Mouse (Mus musculus): Measurements from ENCODE around the gene Nexn. TPM values are rescaled to one million over a fixed set of nuclear protein-coding genes. Genes with fewer than 3 reads are reported as not detected.

The Nexn gene
- polyA plus RNA-seq, 1 experiment from 2014 or later: 5.4 TPM

Other genes starting within 250 kb of the Nexn start
- 2.6 and 3.3 TPM in 2 replicates for gene Gipc2, start 100.1 kb downstream of the Nexn start, polyA plus RNA-seq (2016; fragmentation: Nextera tagmentation; extraction: Ambion mirVana)
- 32.3 and 32.9 TPM in 2 replicates for gene Dnajb4, start 56.0 kb downstream of the Nexn start, polyA plus RNA-seq (2016; fragmentation: Nextera tagmentation; extraction: Ambion mirVana)
- 359 and 362 TPM in 2 replicates for gene Fubp1, start 55.9 kb downstream of the Nexn start, polyA plus RNA-seq (2016; fragmentation: Nextera tagmentation; extraction: Ambion mirVana)
- gene Miga1, start 74.1 kb upstream of the Nexn start, polyA plus RNA-seq (2016; fragmentation: Nextera tagmentation; extraction: Ambion mirVana): 24.0 and 28.0 TPM in 2 replicates
- gene Usp33, start 80.1 kb upstream of the Nexn start, polyA plus RNA-seq (2016; fragmentation: Nextera tagmentation; extraction: Ambion mirVana): 78.7 and 87.7 TPM in 2 replicates
- 47.3 and 51.6 TPM in 2 replicates for gene Zzz3, start 129.1 kb upstream of the Nexn start, polyA plus RNA-seq (2016; fragmentation: Nextera tagmentation; extraction: Ambion mirVana)

Measured in hindbrain, embryonic 12.5 days (tissue).